Mouse (Mus musculus) heart, adult 2 months (tissue): ENCODE data around the gene Olfr576. TPM values are rescaled to one million over a fixed set of nuclear protein-coding genes. Genes with fewer than 3 reads are reported as not detected.

Experiments
- DNase-seq, 2 experiments: peaks; one replicate each; pipeline ENCODE4 v3.0.0; 2021
- H3K27ac ChIP-seq: fragments of 200-600 bp; 2 replicates; pipeline ENCODE4 v1.8.1; 2022
- H3K27me3 ChIP-seq: fragments of 200-500 bp; 2 replicates; pipeline ENCODE4 v1.6.1; 2012; ENCODE audit warnings: mild to moderate bottlenecking, low read length, inconsistent platforms, mixed read lengths; ENCODE audit not compliant: control insufficient read depth, insufficient read depth
- H3K36me3 ChIP-seq: fragments of 200-500 bp; 2 replicates; pipeline ENCODE4 v1.6.1; 2012; ENCODE audit warnings: low read length, inconsistent platforms; ENCODE audit not compliant: control insufficient read depth, insufficient read depth
- H3K4me1 ChIP-seq: fragments of 200-500 bp; 2 replicates; pipeline ENCODE4 v1.6.1; 2011; ENCODE audit warnings: low read length; ENCODE audit not compliant: control insufficient read depth, insufficient read depth
- H3K4me3 ChIP-seq: fragments of 200-600 bp; 2 replicates; pipeline ENCODE4 v1.8.1; 2022
- H3K79me2 ChIP-seq: fragments of 200-500 bp; replicated peaks from 2 replicates; pipeline ENCODE4 v1.6.1; 2012; ENCODE audit warnings: mild to moderate bottlenecking, inconsistent platforms, low read length, moderate library complexity, mixed read lengths; ENCODE audit not compliant: control insufficient read depth, insufficient read depth
- H3K9ac ChIP-seq: fragments of 200-500 bp; 2 replicates; pipeline ENCODE4 v1.6.1; 2012; ENCODE audit warnings: low read depth, mild to moderate bottlenecking, control low read depth, inconsistent platforms, low read length, mixed read lengths
- CTCF ChIP-seq: fragments of 200-600 bp; IDR thresholded peaks from 2 replicates; pipeline ENCODE4 v1.8.1; 2022; ENCODE audit warnings: antibody characterized with exemption, mild to moderate bottlenecking, moderate library complexity
- EP300 ChIP-seq: fragments of 200-500 bp; IDR thresholded peaks from 2 replicates; pipeline ENCODE4 v1.6.1; 2011; ENCODE audit warnings: low read depth, low read length, control low read depth; ENCODE audit not compliant: insufficient read depth
- POLR2A ChIP-seq: fragments of 200-500 bp; IDR thresholded peaks from 2 replicates; pipeline ENCODE4 v1.6.1; 2011; ENCODE audit warnings: mild to moderate bottlenecking, low read depth, low read length, control low read depth; ENCODE audit not compliant: insufficient read depth
- WGBS: fragments of 180-500 bp; shearing (Covaris S2); methylation state at CpG from one replicate; pipeline ENCODE4 v1.1.7; 2018; 5-methylcytosine and 5-hydroxymethylcytosine counted together
- intact Hi-C: fragments of 180-260 bp; cut with DNase I; formaldehyde crosslinking; loops from one replicate; pipeline ENCODE4 v1.15.1; 2025
- long read RNA-seq: library from polyadenylated mRNA; stranded (forward); transcript quantifications from one replicate; pipeline ENCODE4 v2.0.0, GENCODE M21; 2021
- polyA plus RNA-seq: library from polyadenylated mRNA; depleted of rRNA; stranded (reverse); fragments of >200 nt; gene quantifications from 2 replicates; pipeline ENCODE4 v1.2.3, GENCODE M21; 2012; rRNA removed
- total RNA-seq, 2 experiments: library from RNA; stranded (reverse); gene quantifications; 2 replicates each; pipeline ENCODE4 v1.2.3; 2021

The Olfr576 gene
- total RNA-seq (not detected), polyA plus RNA-seq (not detected in 2 replicates)
- long read RNA-seq, result 0 reads

- no peak within 1 kb of the TSS for H3K9ac ChIP-seq
- 8% methylated on average over 2 of the region's 2 CpGs for WGBS
- intact Hi-C loops, result no loop called here
- no peak for TF ChIP-seq CTCF
- TF ChIP-seq EP300, result no peak
- no peak for TF ChIP-seq POLR2A
- no peak for DNase-seq
- no peaks in the 10 kb centered on the region for H3K4me1 ChIP-seq
- H3K27me3 ChIP-seq, result no peaks in the 10 kb centered on the region
- H3K36me3 ChIP-seq, result no peaks in the 10 kb centered on the region
- no peaks in the 10 kb centered on the region for H3K79me2 ChIP-seq
- H3K27ac ChIP-seq, result no peak within 1 kb of the TSS
- H3K4me3 ChIP-seq, result no peak within 1 kb of the TSS
Measured at GRCm38 (mm10) chr7:102962360-102962759, at the start of gene Olfr576. TSS of gene Olfr576 (plus strand) at chr7:102962660.

GRCm38 (mm10) chr7:102915261-102915660 is 47.2 kb upstream of the Olfr576 start:
- H3K36me3 ChIP-seq, result no peaks in the 10 kb centered on the region
- WGBS, result 16% methylated on average over 1 of the region's 1 CpGs
- no peaks in the 10 kb centered on the region for H3K27me3 ChIP-seq
- intact Hi-C loops, result no loop called here
- no peak overlapping the region for H3K27ac ChIP-seq
- no peaks in the 10 kb centered on the region for H3K79me2 ChIP-seq
- TF ChIP-seq CTCF, result no peak
- no peak for TF ChIP-seq POLR2A
- TF ChIP-seq EP300, result no peak
- no peak for DNase-seq
- no peak overlapping the region for H3K9ac ChIP-seq
- H3K4me3 ChIP-seq, result no peak overlapping the region
- no peaks in the 10 kb centered on the region for H3K4me1 ChIP-seq

- H3K79me2 ChIP-seq, result no peaks in the 10 kb centered on the region
- no peaks in the 10 kb centered on the region for H3K36me3 ChIP-seq
- WGBS, result 20% methylated on average over 5 of the region's 5 CpGs
- no peak overlapping the region for H3K27ac ChIP-seq
- H3K9ac ChIP-seq, result no peak overlapping the region
- no peak for DNase-seq
- H3K27me3 ChIP-seq, result no peaks in the 10 kb centered on the region
- intact Hi-C loops, result no loop called here
- no peaks in the 10 kb centered on the region for H3K4me1 ChIP-seq
- no peak overlapping the region for H3K4me3 ChIP-seq
- TF ChIP-seq POLR2A (no peak), EP300 (no peak), CTCF (no peak)
Measured at GRCm38 (mm10) chr7:102916405-102916804, 46.1 kb upstream of the Olfr576 start.

- no peak within 1 kb of the TSS for H3K9ac ChIP-seq
- DNase-seq, result no peak
- H3K4me3 ChIP-seq, result no peak within 1 kb of the TSS
- intact Hi-C loops, result no loop called here
- no peak within 1 kb of the TSS for H3K27ac ChIP-seq
- WGBS, result 70% methylated on average over 4 of the region's 4 CpGs
- TF ChIP-seq POLR2A, result no peak
- TF ChIP-seq CTCF, result no peak
- no peak for TF ChIP-seq EP300
- no peaks in the 10 kb centered on the region for H3K4me1 ChIP-seq
- H3K36me3 ChIP-seq, result no peaks in the 10 kb centered on the region
- H3K27me3 ChIP-seq, result no peaks in the 10 kb centered on the region
- no peaks in the 10 kb centered on the region for H3K79me2 ChIP-seq
Measured at GRCm38 (mm10) chr7:102917032-102917875, 45.2 kb upstream of the Olfr576 start, which contains the start of gene Olfr571. TSS of gene Olfr571 (minus strand) at chr7:102917536.

GRCm38 (mm10) chr7:102919632-102920031 is 42.8 kb upstream of the Olfr576 start:
- no peak overlapping the region for H3K4me3 ChIP-seq
- H3K27ac ChIP-seq, result no peak overlapping the region
- TF ChIP-seq EP300 (no peak), POLR2A (no peak), CTCF (peak; percentile 71)
- intact Hi-C loops, result loop anchor here (1.0 to 2.0 kb wide), 2 partner anchors 257 to 406 kb away; no protein-coding TSS in a partner anchor
- no peaks in the 10 kb centered on the region for H3K36me3 ChIP-seq
- 3% methylated on average over 1 of the region's 1 CpGs for WGBS
- no peaks in the 10 kb centered on the region for H3K4me1 ChIP-seq
- H3K9ac ChIP-seq, result no peak overlapping the region
- H3K79me2 ChIP-seq, result no peaks in the 10 kb centered on the region
- no peaks in the 10 kb centered on the region for H3K27me3 ChIP-seq
- no peak for DNase-seq

- Histone ChIP-seq H3K27ac (no peak within 1 kb of the TSS), H3K4me1 (no peaks in the 10 kb centered on the region), H3K79me2 (no peaks in the 10 kb centered on the region), H3K4me3 (no peak within 1 kb of the TSS), H3K27me3 (no peaks in the 10 kb centered on the region), H3K36me3 (no peaks in the 10 kb centered on the region), H3K9ac (no peak within 1 kb of the TSS)
- 40% methylated on average over 1 of the region's 1 CpGs for WGBS
- no peak for DNase-seq
- intact Hi-C loops, result no loop called here
- TF ChIP-seq POLR2A (no peak), EP300 (no peak), CTCF (no peak)
Measured at GRCm38 (mm10) chr7:102924109-102924508, 38.4 kb upstream of the Olfr576 start, which contains the start of gene Olfr572. TSS of gene Olfr572 (plus strand) at chr7:102924409.
